ENCODE assay signal across 11 mouse cellular contexts in the genomic region with DNA sequence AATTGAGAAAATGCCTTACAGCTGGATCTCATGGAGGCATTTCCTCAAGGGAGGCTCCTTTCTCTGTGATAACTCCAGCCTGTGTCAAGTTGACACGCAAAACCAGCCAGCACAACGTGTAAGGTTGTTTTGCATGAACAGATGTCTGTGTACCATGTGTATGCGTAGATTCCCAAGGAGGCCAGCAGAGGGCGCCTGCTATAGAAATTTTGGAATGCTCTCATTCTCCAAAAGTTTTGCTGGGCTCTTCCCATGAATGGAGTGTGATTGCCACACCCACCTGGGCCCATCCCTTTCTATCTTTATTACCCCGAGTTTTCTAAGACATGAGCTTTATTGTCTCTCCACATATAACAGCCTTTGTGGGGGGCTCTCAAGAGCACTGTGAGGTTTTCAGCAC.
DNase-seq lines count a peak whose midpoint lies in the region; ATAC-seq and TF ChIP-seq lines count a peak whose summit lies in the region.
"Had no signal": no experiment of that assay in that cellular context is flagged by ENCODE, and none has a peak within 500 bp of the region (broad histone marks: within the 10 kb centered on the region; RNA-seq: fewer than 3 reads in every experiment).

No protein-coding gene starts in this region.

- no peak overlapping the region for H3K4me3 ChIP-seq in intestine, postnatal 0 days (ENCODE audit: low read depth, low read length)
- H3K4me3 ChIP-seq in intestine, embryonic 16.5 days (ENCODE audit: low read length) = no peak overlapping the region
- H3K4me3 ChIP-seq in bone marrow, adult 2 months (replicated peaks; ENCODE audit: control insufficient read depth, low read depth, low read length) = no peak overlapping the region
- H3K4me3 ChIP-seq in small intestine, adult 2 months (ENCODE audit: low read depth, low read length) = no peak overlapping the region
- H3K4me3 ChIP-seq: neural tube, embryonic 12.5 days had no signal

- DNase-seq in right cerebral cortex, postnatal 4 days = peak; percentile 74
- no peak for DNase-seq in right cerebral cortex, adult 18-20 months
- no peak for DNase-seq in thymus, postnatal 25 days
- DNase-seq: gastrocnemius, postnatal 25 days; kidney, adult 9 months; lung, adult 18-20 months had no signal

- H3K9ac ChIP-seq in intestine, postnatal 0 days (ENCODE audit: low read depth, low read length) = no peak overlapping the region
- H3K9ac ChIP-seq in intestine, embryonic 16.5 days (ENCODE audit: low read depth, low read length) = no peak overlapping the region
- H3K9ac ChIP-seq: neural tube, embryonic 12.5 days had no signal

- H3K36me3 ChIP-seq in intestine, postnatal 0 days (ENCODE audit: control insufficient read depth, insufficient read depth) = no peaks in the 10 kb centered on the region
- no peaks in the 10 kb centered on the region for H3K36me3 ChIP-seq in intestine, embryonic 16.5 days (ENCODE audit: control insufficient read depth, insufficient read depth, low read length)
- H3K36me3 ChIP-seq in small intestine, adult 2 months (ENCODE audit: control insufficient read depth, insufficient read depth, low read length) = no peaks in the 10 kb centered on the region
- H3K36me3 ChIP-seq: neural tube, embryonic 12.5 days had no signal

- no peak overlapping the region for H3K4me2 ChIP-seq in intestine, postnatal 0 days (replicated peaks; ENCODE audit: low read depth)
- H3K4me2 ChIP-seq in intestine, embryonic 16.5 days (ENCODE audit: low read depth, low read length) = no peak overlapping the region
- H3K4me2 ChIP-seq: neural tube, embryonic 12.5 days had no signal

- H3K27me3 ChIP-seq in intestine, postnatal 0 days (replicated peaks; ENCODE audit: control insufficient read depth, insufficient read depth, low read length) = no peaks in the 10 kb centered on the region
- H3K27me3 ChIP-seq in intestine, embryonic 16.5 days (replicated peaks; ENCODE audit: control insufficient read depth, insufficient read depth, low read length) = no peaks in the 10 kb centered on the region
- no peaks in the 10 kb centered on the region; the same call in 1 of the 2 replicates for H3K27me3 ChIP-seq in small intestine, adult 2 months (ENCODE audit: control insufficient read depth, insufficient read depth, low read length)
- H3K27me3 ChIP-seq: neural tube, embryonic 12.5 days had no signal

- H3K9me3 ChIP-seq in intestine, postnatal 0 days (ENCODE audit: control insufficient read depth) = no peaks in the 10 kb centered on the region
- no peaks in the 10 kb centered on the region for H3K9me3 ChIP-seq in intestine, embryonic 16.5 days (ENCODE audit: control insufficient read depth, low read length)
- H3K9me3 ChIP-seq: neural tube, embryonic 12.5 days had no signal

- H3K27ac ChIP-seq in intestine, postnatal 0 days (ENCODE audit: low read depth, low read length) = no peak overlapping the region
- no peak overlapping the region for H3K27ac ChIP-seq in intestine, embryonic 16.5 days (ENCODE audit: low read length)
- no peak overlapping the region for H3K27ac ChIP-seq in bone marrow, adult 2 months (ENCODE audit: control insufficient read depth, insufficient read depth, low read depth, low read length, poor library complexity)
- no peak overlapping the region for H3K27ac ChIP-seq in small intestine, adult 2 months (ENCODE audit: insufficient read depth, low read depth, low read length)
- H3K27ac ChIP-seq: neural tube, embryonic 12.5 days had no signal

- TF ChIP-seq POLR2A in bone marrow, adult 2 months (IDR thresholded peaks at IDR 0.05; ENCODE audit: borderline replicate concordance, control insufficient read depth, low read depth, low read length) = no peak
- no peak for TF ChIP-seq POLR2A in small intestine, adult 2 months (IDR thresholded peaks at IDR 0.05; ENCODE audit: low read depth, low read length)

- peak; percentile 57 for TF ChIP-seq CTCF in intestine, postnatal 0 days (IDR thresholded peaks at IDR 0.05; ENCODE audit: low read depth)
- peak; percentile 25; the same call in 1 of the 2 replicates for TF ChIP-seq CTCF in bone marrow, adult 2 months (IDR thresholded peaks at IDR 0.05; ENCODE audit: control insufficient read depth, insufficient read depth, low read length)
- TF ChIP-seq CTCF in small intestine, adult 2 months (IDR thresholded peaks at IDR 0.05; ENCODE audit: extremely low read depth, insufficient read length, insufficient replicate concordance, low read depth, low read length) = peak; percentile 37; the same call in 1 of the 2 replicates

- WGBS in intestine, postnatal 0 days = 67% methylated on average over 5 of the region's 5 CpGs
- WGBS in intestine, embryonic 16.5 days = 67% methylated on average over 5 of the region's 5 CpGs
- 73% methylated on average over 5 of the region's 5 CpGs for WGBS in bone marrow, adult 2 months
- WGBS in small intestine, adult 2 months = 67% methylated on average over 5 of the region's 5 CpGs

- ATAC-seq in intestine, postnatal 0 days = no peak
- no peak for ATAC-seq in intestine, embryonic 16.5 days

- no peaks in the 10 kb centered on the region for H3K4me1 ChIP-seq in intestine, postnatal 0 days (replicated peaks; ENCODE audit: control insufficient read depth, insufficient read depth, low read length)
- H3K4me1 ChIP-seq in intestine, embryonic 16.5 days (ENCODE audit: control insufficient read depth, insufficient read depth, low read length) = no peaks in the 10 kb centered on the region; the same call in 1 of the 2 replicates
- peaks cover 1% of the 10 kb centered on the region; the same call in 1 of the 2 replicates for H3K4me1 ChIP-seq in bone marrow, adult 2 months (ENCODE audit: control insufficient read depth, insufficient read depth, low read length)
- no peaks in the 10 kb centered on the region for H3K4me1 ChIP-seq in small intestine, adult 2 months (ENCODE audit: control insufficient read depth, insufficient read depth, insufficient read length, low read length)
- H3K4me1 ChIP-seq: neural tube, embryonic 12.5 days had no signal
